Mouse (Mus musculus): ENCODE results near the gene Gstt1. TPM values are rescaled to one million over a fixed set of nuclear protein-coding genes. Genes with fewer than 3 reads are reported as not detected.

The Gstt1 gene
- polyA plus RNA-seq, 1 experiment: 11.5 TPM

DNA sequence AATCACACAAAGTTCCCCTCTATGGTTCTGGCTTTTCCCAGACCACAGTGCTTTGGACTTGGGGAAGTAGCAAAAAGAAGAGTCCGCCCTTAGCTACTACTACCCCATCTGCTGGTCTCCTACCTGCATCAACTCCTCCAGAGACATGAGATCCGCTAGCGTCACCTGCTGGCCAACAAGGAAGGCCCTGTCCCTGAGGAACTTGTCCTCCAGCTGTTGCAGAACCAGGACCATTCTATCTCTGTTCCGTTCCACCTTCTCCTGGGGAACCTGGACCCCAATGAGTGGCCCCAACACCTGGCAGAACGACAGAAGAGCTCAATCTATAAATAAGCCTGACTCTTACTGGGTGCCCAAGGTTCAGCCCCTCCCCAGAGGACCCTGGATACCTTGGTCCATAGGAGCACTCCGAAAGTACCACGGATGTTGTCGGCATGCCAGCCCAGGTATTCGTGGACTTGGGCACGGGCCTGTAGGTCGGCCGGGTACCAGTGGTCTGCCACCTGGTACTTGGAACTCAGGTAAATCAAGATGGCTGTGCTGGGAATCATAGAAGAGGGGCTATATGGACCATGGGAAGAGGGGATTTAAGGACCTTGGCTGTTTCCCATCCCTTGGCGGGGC lies 34.0 kb upstream of the Gstt1 start:
- peak; percentile 34 for DNase-seq (ENCODE audit: low read depth)
- TF ChIP-seq POLR2A (IDR thresholded peaks at IDR 0.05; ENCODE audit: borderline replicate concordance, extremely low read depth, insufficient read depth, insufficient read length, poor library complexity, severe bottlenecking): no peak
- TF ChIP-seq CTCF (IDR thresholded peaks at IDR 0.05; ENCODE audit: borderline replicate concordance, extremely low read depth, insufficient read depth, insufficient read length): peak; percentile 42; the same call in 1 of the 2 replicates

DNA sequence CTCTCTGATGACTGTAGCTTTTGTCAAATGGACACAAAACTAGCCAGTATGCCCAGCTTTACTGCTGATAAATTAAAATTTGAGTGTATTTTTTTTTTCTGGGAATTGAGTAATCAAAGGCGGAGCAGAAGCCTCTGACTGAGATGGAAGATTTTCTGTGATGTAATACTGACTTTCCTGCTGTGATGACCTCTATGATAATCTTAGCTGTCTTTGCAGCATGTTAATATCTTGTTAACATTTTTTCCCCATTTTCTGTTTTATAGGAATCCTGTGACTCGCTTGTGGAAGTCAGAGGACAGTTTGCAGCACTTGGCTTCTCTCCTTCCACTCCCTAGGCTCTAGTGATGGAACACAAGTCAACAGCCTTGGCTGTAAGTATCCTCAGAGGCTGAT lies 31.9 kb upstream of the Gstt1 start:
- TF ChIP-seq CTCF (IDR thresholded peaks at IDR 0.05; ENCODE audit: borderline replicate concordance, extremely low read depth, insufficient read depth, insufficient read length) (no peak), POLR2A (IDR thresholded peaks at IDR 0.05; ENCODE audit: borderline replicate concordance, extremely low read depth, insufficient read depth, insufficient read length, poor library complexity, severe bottlenecking) (no peak)

DNA sequence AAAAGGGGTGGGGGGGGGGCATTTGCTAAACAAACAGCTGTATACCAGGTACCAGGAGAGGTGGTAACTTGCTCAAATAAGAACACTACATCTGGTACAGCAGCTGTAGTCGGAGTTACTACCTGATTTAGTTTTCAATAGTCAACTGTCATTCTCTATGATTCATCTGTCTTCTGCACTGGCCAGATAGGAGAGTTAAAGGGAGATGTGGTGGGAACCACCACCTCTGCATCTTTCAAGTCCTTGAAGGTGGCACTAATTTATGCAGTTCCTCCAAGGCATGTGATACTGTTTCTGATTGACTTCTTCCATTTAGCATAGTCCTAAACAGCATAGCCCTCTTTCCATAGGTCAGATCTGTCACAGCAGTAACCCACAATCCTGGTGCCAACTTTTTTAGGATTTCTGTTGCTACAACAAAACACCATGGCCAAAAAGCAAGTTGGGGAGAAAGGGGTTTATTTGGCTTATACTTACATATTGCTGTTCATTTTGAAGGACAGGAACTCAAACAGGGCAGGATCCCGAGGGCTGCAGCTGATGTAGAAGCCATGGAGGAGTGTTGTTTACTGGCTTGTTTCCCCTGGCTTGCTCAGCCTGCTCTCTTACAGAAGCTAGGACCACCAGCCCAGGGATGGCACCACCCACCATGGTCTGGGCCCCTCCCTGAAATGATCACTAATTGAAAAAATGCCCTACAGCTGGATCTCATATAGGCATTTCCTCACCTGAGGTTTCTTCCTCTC lies 31.3 kb upstream of the Gstt1 start:
- TF ChIP-seq POLR2A (IDR thresholded peaks at IDR 0.05; ENCODE audit: borderline replicate concordance, extremely low read depth, insufficient read depth, insufficient read length, poor library complexity, severe bottlenecking): no peak
- no peak for DNase-seq (ENCODE audit: low read depth)

More for the DNA sequence above, 31.9 kb upstream of the Gstt1 start:
- no peak for DNase-seq (ENCODE audit: low read depth)

DNA sequence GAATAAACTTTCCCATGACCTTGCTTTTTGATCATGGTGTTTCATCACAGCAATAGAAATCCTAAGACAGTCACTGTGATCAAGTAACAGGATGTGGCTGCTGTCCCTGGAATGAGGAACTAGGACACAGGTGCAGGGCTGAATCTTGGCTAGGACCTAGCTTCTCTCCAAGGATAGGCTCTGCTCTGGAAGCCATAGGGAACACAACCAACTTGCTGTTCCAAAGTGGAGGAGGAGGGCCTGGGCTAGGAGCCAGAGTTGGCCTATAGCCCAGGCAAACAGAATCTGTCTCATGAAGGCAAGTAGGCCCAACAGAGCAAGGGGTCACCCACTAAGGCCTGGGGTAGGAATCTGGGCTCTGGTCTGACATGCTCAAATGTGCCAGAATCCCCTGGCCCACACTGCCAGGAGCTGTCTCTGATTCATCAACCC lies 30.1 kb upstream of the Gstt1 start:
- DNase-seq (ENCODE audit: low read depth): peak; percentile 80

DNA sequence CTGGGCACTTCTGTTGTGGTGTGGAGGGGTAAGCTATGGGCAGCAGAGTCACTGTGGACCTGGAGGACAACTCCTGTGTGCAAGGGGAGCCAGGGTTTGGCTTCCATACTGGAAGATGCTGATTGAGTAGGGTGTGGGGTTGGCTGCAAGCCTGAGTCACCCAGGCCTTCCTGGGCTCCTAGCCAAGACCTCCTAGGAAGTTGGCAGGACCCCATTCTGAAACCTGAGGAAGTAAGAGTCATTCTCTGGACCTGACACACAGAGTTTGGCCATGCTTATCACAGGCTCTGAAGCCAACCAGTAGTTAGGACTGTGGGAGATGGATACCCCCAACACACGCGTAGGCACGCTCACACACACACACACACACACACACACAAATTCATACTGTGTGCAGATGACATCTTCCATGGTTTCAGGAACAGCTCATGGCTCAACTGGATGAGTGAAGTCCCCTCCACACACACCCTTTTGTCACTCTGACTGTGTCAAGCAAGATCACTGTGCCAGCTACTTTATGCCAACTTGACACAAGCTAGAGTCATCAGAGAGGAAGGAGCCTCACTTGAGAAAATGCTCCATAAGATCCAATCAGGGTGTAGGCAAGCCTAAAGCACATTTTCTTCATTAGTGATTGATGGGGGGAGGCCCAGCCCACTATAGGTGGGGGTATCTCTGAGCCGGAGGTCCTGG lies 29.4 kb upstream of the Gstt1 start:
- no peak for TF ChIP-seq POLR2A (IDR thresholded peaks at IDR 0.05; ENCODE audit: borderline replicate concordance, extremely low read depth, insufficient read depth, insufficient read length, poor library complexity, severe bottlenecking)
- TF ChIP-seq CTCF (IDR thresholded peaks at IDR 0.05; ENCODE audit: borderline replicate concordance, extremely low read depth, insufficient read depth, insufficient read length): no peak
- DNase-seq (ENCODE audit: low read depth): peak; percentile 53

More for the DNA sequence above, 30.1 kb upstream of the Gstt1 start:
- TF ChIP-seq CTCF (IDR thresholded peaks at IDR 0.05; ENCODE audit: borderline replicate concordance, extremely low read depth, insufficient read depth, insufficient read length) (no peak), POLR2A (IDR thresholded peaks at IDR 0.05; ENCODE audit: borderline replicate concordance, extremely low read depth, insufficient read depth, insufficient read length, poor library complexity, severe bottlenecking) (no peak)

DNA sequence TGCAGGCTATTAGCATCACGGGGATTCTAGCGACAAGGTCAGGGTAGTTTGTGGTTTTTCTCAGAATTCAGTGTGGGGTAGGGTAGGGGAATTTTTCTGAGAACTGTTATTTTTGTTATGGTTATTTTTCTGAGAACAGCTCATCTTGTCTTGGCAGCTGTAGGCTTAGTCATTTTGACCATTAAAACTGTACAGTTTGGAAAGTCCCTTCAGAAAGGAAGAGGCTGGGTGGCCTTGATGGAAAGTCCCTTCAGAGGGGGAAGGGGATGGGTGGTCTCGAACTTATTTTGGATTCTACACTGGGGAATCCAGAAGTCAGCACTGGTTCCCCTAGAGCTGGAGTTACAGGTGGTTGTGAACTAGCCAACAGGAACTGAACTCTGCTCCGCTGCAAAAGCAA lies 26.1 kb upstream of the Gstt1 start:
- TF ChIP-seq POLR2A (IDR thresholded peaks at IDR 0.05; ENCODE audit: borderline replicate concordance, extremely low read depth, insufficient read depth, insufficient read length, poor library complexity, severe bottlenecking) (no peak), CTCF (IDR thresholded peaks at IDR 0.05; ENCODE audit: borderline replicate concordance, extremely low read depth, insufficient read depth, insufficient read length) (no peak)
- DNase-seq (ENCODE audit: low read depth): no peak

DNA sequence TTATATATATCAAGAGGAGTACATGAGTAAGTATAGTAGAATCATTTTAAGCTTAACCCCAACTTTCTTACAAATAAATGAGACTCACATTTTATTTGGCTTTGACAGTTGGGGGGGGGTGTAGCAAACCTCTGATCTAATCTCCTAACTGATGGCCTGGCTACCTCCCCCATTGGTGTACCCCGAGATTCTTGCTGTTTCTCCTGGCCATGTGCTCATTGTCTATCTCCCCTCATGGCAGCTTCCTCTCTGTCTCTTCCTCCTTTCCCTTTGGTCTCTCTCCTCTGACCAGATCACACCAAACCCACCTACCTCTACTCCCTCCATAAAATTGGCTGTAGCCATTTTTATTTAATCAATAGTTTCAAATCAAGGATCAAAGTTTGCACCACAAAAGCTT lies 25.4 kb upstream of the Gstt1 start:
- no peak for DNase-seq (ENCODE audit: low read depth)
- no peak for TF ChIP-seq POLR2A (IDR thresholded peaks at IDR 0.05; ENCODE audit: borderline replicate concordance, extremely low read depth, insufficient read depth, insufficient read length, poor library complexity, severe bottlenecking)
- no peak for TF ChIP-seq CTCF (IDR thresholded peaks at IDR 0.05; ENCODE audit: borderline replicate concordance, extremely low read depth, insufficient read depth, insufficient read length)

DNA sequence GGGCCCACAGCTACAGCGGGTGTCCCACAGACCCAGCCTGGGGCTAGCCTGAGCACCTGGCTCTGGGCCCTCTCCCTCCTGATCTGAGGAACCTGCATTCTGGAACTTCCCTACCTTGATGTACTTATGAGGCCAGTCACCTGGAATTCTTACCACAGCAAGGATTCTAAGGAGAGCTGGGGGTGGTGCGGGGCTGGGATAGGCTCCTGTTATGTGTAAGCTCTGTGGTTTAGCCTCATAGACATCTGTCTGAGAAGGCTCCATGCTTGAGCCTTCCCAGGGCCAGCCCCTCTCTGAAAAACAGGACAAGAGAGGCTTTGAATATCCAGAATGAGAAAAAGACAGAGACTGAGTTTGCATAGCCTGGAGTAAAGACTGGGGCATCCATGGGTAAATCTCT lies 24.1 kb upstream of the Gstt1 start, which contains the start of gene Gstt4:
Gene Gstt4, minus strand, starts transcription at position 101 of the 400 bp plus-strand sequence.
- no peak for TF ChIP-seq CTCF (IDR thresholded peaks at IDR 0.05; ENCODE audit: borderline replicate concordance, extremely low read depth, insufficient read depth, insufficient read length)
- no peak for TF ChIP-seq POLR2A (IDR thresholded peaks at IDR 0.05; ENCODE audit: borderline replicate concordance, extremely low read depth, insufficient read depth, insufficient read length, poor library complexity, severe bottlenecking)
- no peak for DNase-seq (ENCODE audit: low read depth)

DNA sequence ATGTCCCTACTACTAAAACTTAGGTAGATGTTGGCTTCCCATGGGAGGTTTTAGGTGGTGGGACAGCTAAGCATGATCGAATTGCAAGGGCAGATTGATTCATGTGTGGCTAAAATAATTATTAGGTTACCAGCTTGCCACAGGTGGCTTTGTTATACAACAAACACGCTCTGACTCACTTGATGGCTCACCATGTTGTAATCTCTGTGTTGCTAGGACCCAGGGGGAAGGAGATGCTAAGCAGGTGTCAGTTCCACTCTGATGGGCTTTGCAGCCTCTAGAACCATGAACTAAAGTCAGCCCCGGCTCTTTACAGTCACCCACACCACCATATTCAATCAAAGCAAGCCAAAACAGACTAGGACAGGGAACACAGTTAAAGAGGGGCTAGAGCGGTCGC lies 21.5 kb upstream of the Gstt1 start:
- no peak for DNase-seq (ENCODE audit: low read depth)
- TF ChIP-seq CTCF (IDR thresholded peaks at IDR 0.05; ENCODE audit: borderline replicate concordance, extremely low read depth, insufficient read depth, insufficient read length): no peak

DNA sequence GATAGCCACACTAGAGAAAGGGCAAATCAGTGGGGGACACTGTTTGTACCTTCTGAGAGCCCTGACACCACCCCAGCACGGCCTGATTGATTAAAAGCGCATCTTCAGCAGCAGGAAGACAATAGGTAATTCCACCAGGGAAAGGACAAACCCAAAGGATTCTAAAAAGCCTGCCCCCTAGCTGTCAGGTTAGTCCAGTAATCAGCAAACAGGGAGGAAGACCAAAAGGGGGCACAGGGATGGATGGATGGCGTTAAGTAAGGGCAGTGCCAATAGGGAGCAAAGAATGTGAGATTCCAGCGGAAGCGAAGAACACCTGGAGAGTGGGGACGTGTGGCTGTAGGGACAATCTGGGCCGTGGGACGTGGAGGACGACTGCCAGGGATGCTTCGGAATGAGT lies 20.3 kb upstream of the Gstt1 start:
- TF ChIP-seq CTCF (IDR thresholded peaks at IDR 0.05; ENCODE audit: borderline replicate concordance, extremely low read depth, insufficient read depth, insufficient read length): peak; percentile 6; the same call in 1 of the 2 replicates
- no peak for TF ChIP-seq POLR2A (IDR thresholded peaks at IDR 0.05; ENCODE audit: borderline replicate concordance, extremely low read depth, insufficient read depth, insufficient read length, poor library complexity, severe bottlenecking)
- DNase-seq (ENCODE audit: low read depth): no peak

DNA sequence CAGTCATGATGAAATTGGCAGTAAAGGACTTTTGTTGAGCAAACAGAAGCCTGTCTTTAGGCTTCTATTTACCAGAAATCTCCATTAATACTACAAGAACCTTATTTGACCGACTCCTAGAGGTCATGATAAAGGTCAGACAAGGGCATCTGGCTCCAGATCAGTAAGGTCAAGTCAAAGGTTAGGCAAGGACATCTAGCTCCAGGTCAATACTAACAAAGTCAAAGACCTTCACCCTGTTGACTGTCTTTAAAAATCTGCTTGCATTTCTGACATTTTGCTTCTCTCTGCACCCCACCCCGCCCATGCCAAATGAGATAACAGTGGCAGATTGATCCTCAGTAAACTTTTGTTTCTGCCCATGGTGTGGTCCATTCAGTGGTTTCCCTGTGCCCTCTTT lies 5.8 kb upstream of the Gstt1 start:
- TF ChIP-seq CTCF (IDR thresholded peaks at IDR 0.05; ENCODE audit: borderline replicate concordance, extremely low read depth, insufficient read depth, insufficient read length): no peak
- no peak for TF ChIP-seq POLR2A (IDR thresholded peaks at IDR 0.05; ENCODE audit: borderline replicate concordance, extremely low read depth, insufficient read depth, insufficient read length, poor library complexity, severe bottlenecking)
- no peak for DNase-seq (ENCODE audit: low read depth)

All from brain, embryonic 14.5 days (tissue).